26 mouse cellular contexts compared by ENCODE assay signal in the genomic region with DNA sequence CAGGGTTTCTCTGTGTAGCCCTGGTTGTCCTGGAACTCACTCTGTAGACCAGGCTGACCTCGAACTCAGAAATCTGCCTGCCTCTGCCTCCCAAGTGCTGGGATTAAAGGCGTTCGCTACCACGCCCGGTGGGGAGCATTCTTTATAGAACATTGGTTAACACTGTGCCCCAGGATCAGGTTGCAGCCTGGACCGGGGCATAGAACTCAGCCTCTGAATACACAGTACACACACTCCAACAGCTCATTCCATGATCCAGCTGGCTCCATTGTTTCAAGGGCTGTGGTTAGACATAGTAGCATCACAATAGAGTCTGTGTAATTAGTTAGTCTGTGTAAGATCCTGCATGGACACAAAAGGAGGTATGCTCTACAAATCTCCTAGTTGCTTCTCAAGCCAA. TPM values are rescaled to one million over a fixed set of nuclear protein-coding genes. Genes with fewer than 3 reads are reported as not detected.
"Had no signal": no experiment of that assay in that cellular context is flagged by ENCODE, and none has a peak within 500 bp of the region (broad histone marks: within the 10 kb centered on the region; RNA-seq: fewer than 3 reads in every experiment).

No protein-coding gene starts in this region.

- DNase-seq: gastrocnemius, adult 2 months; gastrocnemius, postnatal 10 days; gastrocnemius, postnatal 25 days; heart, adult 2 months; heart, postnatal 10 days; heart, postnatal 4 days; kidney, adult 18-20 months; kidney, adult 8-10 months; kidney, postnatal 10 days; kidney, postnatal 25 days; kidney, postnatal 4 days had no signal

- H3K4me3 ChIP-seq: gastrocnemius, adult 2 months; heart, adult 2 months; heart, embryonic 12.5 days; hindbrain, embryonic 10.5 days; hindbrain, embryonic 12.5 days; intestine, embryonic 15.5 days; layer of hippocampus, adult 2 months; left cerebral cortex, adult 2 months; limb, embryonic 13.5 days; limb, embryonic 15.5 days; liver, embryonic 12.5 days had no signal

- H3K4me2 ChIP-seq: heart, embryonic 12.5 days; hindbrain, embryonic 12.5 days; hindbrain, embryonic 14.5 days; intestine, embryonic 15.5 days; limb, embryonic 13.5 days; limb, embryonic 15.5 days; liver, embryonic 12.5 days had no signal

- H3K9me3 ChIP-seq: heart, embryonic 12.5 days; hindbrain, embryonic 10.5 days; hindbrain, embryonic 12.5 days; intestine, embryonic 15.5 days; limb, embryonic 13.5 days; limb, embryonic 15.5 days; liver, embryonic 12.5 days had no signal

- H3K36me3 ChIP-seq: heart, embryonic 12.5 days; hindbrain, embryonic 10.5 days; hindbrain, embryonic 12.5 days; intestine, embryonic 15.5 days; limb, embryonic 13.5 days; limb, embryonic 15.5 days; liver, embryonic 12.5 days had no signal

- H3K4me1 ChIP-seq: limb, embryonic 13.5 days; liver, embryonic 12.5 days had no signal

- ATAC-seq: hindbrain, embryonic 16.5 days; inflammation-experienced regulatory T-cells, adult 6 months; intestine, embryonic 15.5 days; intestine, postnatal 0 days; liver, embryonic 12.5 days had no signal

- H3K27ac ChIP-seq: gastrocnemius, adult 2 months; heart, adult 2 months; hindbrain, embryonic 10.5 days; hindbrain, embryonic 12.5 days; hindbrain, embryonic 14.5 days; intestine, embryonic 15.5 days; layer of hippocampus, adult 2 months; left cerebral cortex, adult 2 months; limb, embryonic 13.5 days; limb, embryonic 15.5 days; liver, embryonic 12.5 days; liver, embryonic 14.5 days had no signal

- H3K9ac ChIP-seq: heart, embryonic 12.5 days; hindbrain, embryonic 12.5 days; hindbrain, embryonic 14.5 days; intestine, embryonic 15.5 days; limb, embryonic 13.5 days; limb, embryonic 15.5 days; liver, embryonic 12.5 days; liver, embryonic 14.5 days had no signal

- H3K27me3 ChIP-seq: heart, embryonic 12.5 days; hindbrain, embryonic 12.5 days; intestine, embryonic 15.5 days; limb, embryonic 13.5 days; limb, embryonic 15.5 days; liver, embryonic 12.5 days had no signal

RNA-seq across cellular contexts. Expression of a gene that starts 40.9 kb away (rescaled TPM):
- polyA plus RNA-seq: hindbrain, embryonic 12.5 days; hindbrain, embryonic 14.5 days; limb, embryonic 11.5 days had no signal
